Mouse (Mus musculus) midbrain, embryonic 16.5 days (tissue): ENCODE measurements around the gene Gm5737. TPM values are rescaled to one million over a fixed set of nuclear protein-coding genes. Genes with fewer than 3 reads are reported as not detected.

Experiments
- ATAC-seq: fragments of 200-750 bp; cut with Nextera tagmentation; 2 replicates; pipeline ENCODE4 v1.8.0; 2017; ENCODE audit warnings: moderate TSS enrichment
- H3K27ac ChIP-seq: fragments of 300-500 bp; sonication (generic); 2 replicates; pipeline ENCODE4 v1.5.1; 2014; ENCODE audit warnings: mild to moderate bottlenecking, low read length, mixed read lengths
- H3K27me3 ChIP-seq: fragments of 300-500 bp; sonication (generic); 2 replicates; pipeline ENCODE4 v1.6.1; 2014; ENCODE audit warnings: low read depth, low read length, mixed read lengths; ENCODE audit not compliant: control insufficient read depth, insufficient read depth
- H3K36me3 ChIP-seq: fragments of 300-500 bp; sonication (generic); 2 replicates; pipeline ENCODE4 v1.6.1; 2014; ENCODE audit warnings: mild to moderate bottlenecking, low read length, moderate library complexity, mixed read lengths; ENCODE audit not compliant: control insufficient read depth, insufficient read depth
- H3K4me1 ChIP-seq: fragments of 300-500 bp; sonication (generic); 2 replicates; pipeline ENCODE4 v1.6.1; 2014; ENCODE audit warnings: mild to moderate bottlenecking, low read length, mixed read lengths; ENCODE audit not compliant: control insufficient read depth, insufficient read depth
- H3K4me2 ChIP-seq: fragments of 300-500 bp; sonication (generic); 2 replicates; pipeline ENCODE4 v1.6.1; 2014; ENCODE audit warnings: mild to moderate bottlenecking, low read length, mixed read lengths
- H3K4me3 ChIP-seq: fragments of 300-500 bp; sonication (generic); 2 replicates; pipeline ENCODE4 v1.5.1; 2014; ENCODE audit warnings: low read depth, mild to moderate bottlenecking, low read length, moderate library complexity, mixed read lengths
- H3K9ac ChIP-seq: fragments of 300-500 bp; sonication (generic); 2 replicates; pipeline ENCODE4 v1.6.1; 2014; ENCODE audit warnings: low read depth, low read length, mixed read lengths
- H3K9me3 ChIP-seq: fragments of 300-500 bp; sonication (generic); replicated peaks from 2 replicates; pipeline ENCODE4 v1.6.1; 2014; ENCODE audit warnings: mild to moderate bottlenecking, low read length, mixed read lengths; ENCODE audit not compliant: control insufficient read depth, poor library complexity, severe bottlenecking
- WGBS: fragments of 180-500 bp; shearing (Covaris S2); extraction: QIAGEN DNeasy Blood & Tissue Kit; methylation state at CpG from one replicate; pipeline ENCODE4 v1.1.7; 2014; 5-methylcytosine and 5-hydroxymethylcytosine counted together
- polyA plus RNA-seq: library from polyadenylated mRNA; unstranded; fragments of >200 nt; fragmentation: Nextera tagmentation; extraction: Ambion mirVana; gene quantifications from 2 replicates; pipeline ENCODE4 v1.2.1, GENCODE M21; 2015

The Gm5737 gene
- polyA plus RNA-seq, 1 experiment from 2014 or later = 0.14 TPM

DNA sequence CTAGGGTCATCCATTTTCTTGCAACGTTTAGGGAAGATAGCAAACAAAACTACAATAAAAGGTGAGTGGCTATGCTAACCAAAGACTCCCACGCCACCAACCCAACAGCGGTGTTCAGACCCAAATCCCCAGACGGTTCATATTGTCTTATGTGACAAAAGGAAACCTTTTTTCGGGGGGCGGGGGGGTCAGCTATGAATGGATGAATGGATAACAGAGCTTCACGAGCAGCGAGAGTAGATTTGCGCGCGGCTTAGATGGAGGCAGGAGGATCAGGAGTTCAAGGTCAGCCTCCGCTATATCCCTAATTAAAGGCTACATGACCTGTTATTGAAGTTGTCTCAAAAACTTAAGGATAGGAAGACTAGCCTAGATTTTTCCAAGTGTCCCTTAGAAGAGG is 24.2 kb downstream of the Gm5737 start:
- ATAC-seq = 0 out of 2 replicates have a peak, but pooled peaks have one; percentile 5
- peaks cover 3% of the 10 kb centered on the region for H3K4me1 ChIP-seq
- H3K36me3 ChIP-seq = no peaks in the 10 kb centered on the region
- H3K4me3 ChIP-seq = peak overlapping the region; percentile 68
- peak overlapping the region; percentile 55 for H3K4me2 ChIP-seq
- no peaks in the 10 kb centered on the region for H3K9me3 ChIP-seq
- peak overlapping the region; percentile 91 for H3K27ac ChIP-seq
- peak overlapping the region; percentile 74; the same call in 1 of the 2 replicates for H3K9ac ChIP-seq
- H3K27me3 ChIP-seq = peaks cover 3% of the 10 kb centered on the region
- 2% methylated on average over 12 of the region's 12 CpGs for WGBS

DNA sequence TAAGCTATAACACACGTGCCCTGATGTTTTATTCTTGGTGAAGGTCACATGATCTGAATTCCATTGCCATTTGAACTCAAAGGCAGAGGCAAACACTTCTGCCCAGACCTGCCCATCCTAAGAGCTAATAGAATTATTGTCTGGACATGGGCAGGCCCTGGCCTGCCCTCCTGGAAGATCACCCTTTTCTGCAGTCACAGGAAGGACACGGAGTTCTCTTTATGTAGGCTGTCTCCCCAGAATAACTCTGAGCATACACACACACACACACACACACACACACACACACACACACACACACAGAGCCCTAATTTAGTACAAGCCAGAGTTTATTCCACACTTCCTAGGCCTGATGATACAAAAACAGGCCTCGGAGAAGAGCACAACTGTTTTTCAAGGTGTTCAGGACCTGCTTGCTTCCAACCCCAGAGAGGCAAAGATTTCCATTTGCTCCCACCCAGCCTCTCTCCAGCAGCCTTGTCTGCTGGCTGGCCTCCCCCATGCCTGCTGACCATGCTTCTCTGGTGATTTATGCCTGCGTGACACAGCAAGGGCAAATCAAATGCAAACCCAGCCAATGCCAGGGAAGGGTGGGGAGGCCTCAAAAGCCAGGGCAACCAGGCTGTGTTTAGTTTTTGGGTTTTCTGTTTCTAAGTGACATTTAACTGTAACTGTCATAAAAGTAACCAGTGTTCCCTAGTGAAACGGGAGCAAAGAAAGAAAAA is 26.4 kb downstream of the Gm5737 start:
- H3K9ac ChIP-seq = no peak overlapping the region
- no peaks in the 10 kb centered on the region for H3K9me3 ChIP-seq
- no peak overlapping the region for H3K4me3 ChIP-seq
- no peak overlapping the region for H3K4me2 ChIP-seq
- no peak overlapping the region for H3K27ac ChIP-seq
- 76% methylated on average over 5 of the region's 5 CpGs for WGBS
- ATAC-seq = no peak
- no peaks in the 10 kb centered on the region for H3K36me3 ChIP-seq
- no peaks in the 10 kb centered on the region for H3K27me3 ChIP-seq
- H3K4me1 ChIP-seq = peaks cover 2% of the 10 kb centered on the region; the same call in 1 of the 2 replicates

DNA sequence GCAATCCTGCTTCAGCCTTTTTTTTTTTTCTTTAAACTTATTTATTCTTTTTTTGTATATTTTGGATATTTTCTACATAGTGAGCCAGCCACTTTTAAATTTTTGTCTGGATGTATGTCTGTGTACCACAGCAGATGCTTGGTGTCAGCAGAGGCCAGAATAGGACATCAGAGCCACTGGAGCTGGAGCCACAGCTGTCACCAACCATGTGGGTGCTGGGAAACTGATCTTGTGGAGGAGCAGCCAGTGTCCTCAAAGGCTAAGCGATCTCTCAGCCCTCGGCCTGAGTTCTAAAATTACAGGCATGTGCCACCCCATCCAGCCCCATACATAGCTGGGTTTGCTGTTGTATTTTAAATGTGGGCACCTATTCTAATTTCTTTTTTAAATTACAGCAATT is 27.6 kb downstream of the Gm5737 start:
- Histone ChIP-seq H3K4me1 (peaks cover 12% of the 10 kb centered on the region), H3K27ac (no peak overlapping the region), H3K4me2 (no peak overlapping the region), H3K9ac (no peak overlapping the region), H3K4me3 (no peak overlapping the region), H3K27me3 (no peaks in the 10 kb centered on the region), H3K36me3 (no peaks in the 10 kb centered on the region), H3K9me3 (no peaks in the 10 kb centered on the region)
- no peak for ATAC-seq
- WGBS = 81% methylated on average over 2 of the region's 2 CpGs

GRCm38 (mm10) chr7:120842345-120843036 is 30.3 kb downstream of the Gm5737 start, which contains the start of gene Eef2k:
Gene Eef2k (plus strand): TSS chr7:120842831.
- no peaks in the 10 kb centered on the region for H3K36me3 ChIP-seq
- no peaks in the 10 kb centered on the region for H3K9me3 ChIP-seq
- H3K4me2 ChIP-seq = peak within 1 kb of the TSS; percentile 70
- peak within 1 kb of the TSS; percentile 85 for H3K4me3 ChIP-seq
- peaks cover 18% of the 10 kb centered on the region for H3K4me1 ChIP-seq
- peak within 1 kb of the TSS; percentile 84 for H3K9ac ChIP-seq
- WGBS = 3% methylated on average over 35 of the region's 35 CpGs
- H3K27ac ChIP-seq = peak within 1 kb of the TSS; percentile 97
- no peaks in the 10 kb centered on the region for H3K27me3 ChIP-seq
- peak; percentile 95 for ATAC-seq

GRCm38 (mm10) chr7:120843037-120843621 is 31.0 kb downstream of the Gm5737 start:
- peak; percentile 78 for ATAC-seq
- Histone ChIP-seq H3K4me3 (peak overlapping the region; percentile 85), H3K27ac (peak overlapping the region; percentile 97), H3K4me2 (peak overlapping the region; percentile 70), H3K36me3 (no peaks in the 10 kb centered on the region), H3K27me3 (no peaks in the 10 kb centered on the region), H3K9ac (peak overlapping the region; percentile 84), H3K4me1 (peaks cover 18% of the 10 kb centered on the region), H3K9me3 (no peaks in the 10 kb centered on the region)
- under 1% methylated on average over 39 of the region's 40 CpGs for WGBS

DNA sequence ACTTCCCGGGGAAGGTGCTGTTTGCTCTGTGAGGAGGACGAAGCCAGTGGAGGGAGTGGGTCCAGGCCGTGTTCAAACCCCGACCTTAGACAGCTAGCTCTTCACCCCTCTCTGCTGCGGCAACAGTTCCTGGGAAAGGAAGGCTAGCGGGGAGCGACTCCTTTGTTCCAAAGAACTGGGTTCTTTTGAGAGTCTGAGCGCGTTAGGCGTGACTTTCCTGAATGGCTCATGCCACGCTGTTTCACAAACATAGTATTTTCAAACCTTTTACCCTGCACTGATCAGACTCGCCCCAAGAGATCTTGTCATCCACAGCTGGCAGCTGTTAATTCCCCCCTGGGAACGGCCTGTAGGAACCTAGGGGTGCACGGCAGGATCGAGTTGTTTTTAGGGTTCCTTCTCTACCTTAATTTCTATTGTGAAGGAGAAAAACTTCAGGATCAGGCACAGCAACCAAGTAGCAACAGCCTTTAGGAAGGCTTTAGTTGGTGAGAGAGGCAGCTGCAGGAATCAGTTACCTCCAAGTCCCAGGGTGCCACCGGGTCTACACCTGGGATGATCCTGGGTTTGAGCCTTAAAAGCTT is 31.8 kb downstream of the Gm5737 start:
- H3K9me3 ChIP-seq = no peaks in the 10 kb centered on the region
- H3K9ac ChIP-seq = peak overlapping the region; percentile 84
- no peaks in the 10 kb centered on the region for H3K36me3 ChIP-seq
- WGBS = under 1% methylated on average over 16 of the region's 16 CpGs
- ATAC-seq = peak; percentile 14; the same call in 1 of the 2 replicates
- H3K4me2 ChIP-seq = peak overlapping the region; percentile 70
- H3K27ac ChIP-seq = peak overlapping the region; percentile 97
- H3K4me1 ChIP-seq = peaks cover 18% of the 10 kb centered on the region
- peak overlapping the region; percentile 85 for H3K4me3 ChIP-seq
- H3K27me3 ChIP-seq = no peaks in the 10 kb centered on the region

- WGBS = 9% methylated on average over 9 of the region's 9 CpGs
- Histone ChIP-seq H3K27me3 (no peaks in the 10 kb centered on the region), H3K4me1 (peaks cover 18% of the 10 kb centered on the region), H3K27ac (no peak overlapping the region), H3K9me3 (no peaks in the 10 kb centered on the region), H3K9ac (peak overlapping the region; percentile 84), H3K36me3 (no peaks in the 10 kb centered on the region), H3K4me2 (peak overlapping the region; percentile 70), H3K4me3 (peak overlapping the region; percentile 85)
- ATAC-seq = no peak
Measured at GRCm38 (mm10) chr7:120844689-120845088, 32.5 kb downstream of the Gm5737 start.

- Histone ChIP-seq H3K4me1 (peaks cover 18% of the 10 kb centered on the region), H3K4me2 (no peak overlapping the region), H3K9ac (no peak overlapping the region), H3K36me3 (no peaks in the 10 kb centered on the region), H3K9me3 (no peaks in the 10 kb centered on the region), H3K27ac (no peak overlapping the region), H3K27me3 (no peaks in the 10 kb centered on the region), H3K4me3 (no peak overlapping the region)
- 92% methylated on average over 3 of the region's 3 CpGs for WGBS
- no peak for ATAC-seq
Measured at GRCm38 (mm10) chr7:120848831-120849512, 36.8 kb downstream of the Gm5737 start.
